Mouse (Mus musculus) ES-Bruce4 (cell line): ENCODE results near the gene Lmnb2.

Experiments
- CTCF ChIP-seq: IDR thresholded peaks from one replicate; pipeline ENCODE4 v1.8.1; 2011; ENCODE audit warnings: low read depth, low read length
- POLR2A ChIP-seq: IDR thresholded peaks from one replicate; pipeline ENCODE4 v1.8.1; 2011; ENCODE audit warnings: low read length; ENCODE audit not compliant: insufficient read depth

GRCm38 (mm10) chr10:80954843-80955242, 36.8 kb upstream of the Lmnb2 start:
- TF ChIP-seq CTCF: no peak
- TF ChIP-seq POLR2A: no peak
